Mouse (Mus musculus) telencephalon, adult 2 months (tissue): ENCODE data around the gene Carf.
"Not testable (repeated sequence)": the region's sequence is repeated elsewhere in the genome, so short reads cannot be mapped to it uniquely, and the experiment has no call there.

ENCODE experiments used
- DNase-seq: peaks from one replicate; pipeline ENCODE4 v3.0.0-alpha.2; 2011; ENCODE audit warnings: low read depth, low spot score

Carf gene

DNA sequence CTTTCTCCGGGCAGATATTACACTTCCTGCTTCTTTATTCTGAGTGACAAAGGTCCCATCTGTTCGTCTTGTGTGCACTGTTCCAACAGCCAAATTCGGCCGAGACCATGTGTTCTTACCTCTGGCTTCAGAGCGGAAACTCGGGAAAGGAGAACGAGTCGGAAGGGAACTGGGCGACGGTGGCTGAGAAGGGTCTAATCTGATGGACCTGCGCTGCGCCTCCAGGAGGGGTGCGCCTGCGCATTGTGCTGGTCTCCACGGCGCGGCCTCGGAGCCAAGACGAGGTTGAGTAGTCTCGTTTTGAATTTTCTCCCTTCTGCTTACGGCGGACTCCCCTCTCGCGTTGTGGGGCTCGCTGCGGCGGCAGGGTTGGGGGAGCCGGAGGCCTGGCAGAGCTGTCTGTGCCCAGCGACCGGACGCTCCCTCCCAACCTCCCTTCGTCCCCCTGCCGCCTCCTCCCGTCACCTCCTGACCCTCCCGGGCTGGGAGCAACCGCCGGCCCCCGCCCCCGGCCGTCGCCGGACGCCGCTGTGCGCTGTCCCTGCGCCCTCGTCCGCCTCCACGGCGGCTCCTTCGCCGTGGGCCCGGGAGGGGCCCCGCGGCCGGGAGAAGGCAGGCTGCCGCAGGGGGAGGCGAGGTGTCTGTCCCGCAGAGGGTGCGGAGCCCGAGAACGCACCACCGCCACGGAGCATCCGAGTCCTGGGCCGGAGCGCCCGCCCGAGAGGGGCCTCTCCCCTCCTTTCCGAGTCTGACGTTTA, at the start of gene Carf, which contains the start of gene Wdr12:
Carf (plus strand) TSS at position 224 of the 758 bp plus-strand sequence.
Wdr12 (minus strand) TSS at position 622 of the 758 bp plus-strand sequence.
- DNase-seq: peak; percentile 99

DNA sequence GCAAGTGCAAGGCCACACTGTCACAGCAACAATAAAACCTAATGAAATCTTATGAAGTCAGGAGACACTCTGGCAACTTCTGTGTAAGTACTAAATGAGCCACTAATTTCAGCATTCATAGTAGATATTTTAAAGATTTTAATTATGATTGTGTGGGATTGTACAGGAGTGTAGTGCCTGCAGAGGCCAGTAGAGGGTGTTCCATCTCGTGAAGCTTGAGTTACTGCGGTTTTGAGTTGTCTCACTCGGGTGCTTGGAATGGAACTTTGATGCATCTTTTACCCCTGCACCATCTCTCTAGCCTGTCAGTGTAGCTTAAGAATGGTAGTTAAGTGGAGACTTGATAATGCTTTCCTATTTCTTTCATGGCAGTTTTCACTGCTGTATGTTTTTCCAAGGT, 43.4 kb upstream of the Carf start:
- DNase-seq: no peak

DNA sequence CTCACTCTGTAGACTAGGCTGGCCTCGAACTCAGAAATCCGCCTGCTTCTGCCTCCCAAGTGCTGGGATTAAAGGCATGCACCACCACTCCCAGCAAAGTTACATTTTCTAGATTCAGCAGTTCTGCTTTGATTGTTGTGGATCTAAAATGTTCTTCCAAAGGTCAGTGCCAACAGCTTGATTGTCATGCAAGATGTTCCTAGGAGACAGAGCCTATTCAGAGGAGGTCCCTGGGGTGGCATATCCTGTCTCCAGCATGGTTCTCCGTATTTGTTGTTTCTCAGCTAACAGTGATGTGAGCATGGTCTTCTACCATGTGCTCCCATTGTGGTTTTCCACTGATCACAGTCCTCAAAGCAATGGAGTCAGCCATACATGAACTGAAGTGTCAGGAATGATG, 41.7 kb upstream of the Carf start:
- DNase-seq: no peak

DNA sequence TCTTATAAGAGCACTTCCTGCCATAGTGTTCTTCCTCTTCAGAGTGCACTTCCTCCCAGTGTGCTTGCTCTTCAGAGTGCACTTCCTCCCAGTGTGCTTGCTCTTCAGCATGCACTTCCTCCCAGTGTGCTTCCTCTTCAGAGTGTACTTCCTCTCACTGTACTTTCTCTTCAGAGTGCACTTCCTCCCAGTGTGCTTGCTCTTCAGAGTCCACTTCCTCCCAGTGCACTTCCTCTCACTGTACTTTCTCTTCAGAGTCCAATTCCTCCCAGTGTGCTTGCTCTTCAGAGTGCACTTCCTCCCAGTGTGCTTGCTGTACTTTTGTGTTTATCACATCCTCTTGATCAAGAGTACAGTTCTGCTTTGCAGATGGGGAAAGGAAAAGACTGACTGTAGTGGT, 27.3 kb upstream of the Carf start:
- not testable (repeated sequence) for DNase-seq

DNA sequence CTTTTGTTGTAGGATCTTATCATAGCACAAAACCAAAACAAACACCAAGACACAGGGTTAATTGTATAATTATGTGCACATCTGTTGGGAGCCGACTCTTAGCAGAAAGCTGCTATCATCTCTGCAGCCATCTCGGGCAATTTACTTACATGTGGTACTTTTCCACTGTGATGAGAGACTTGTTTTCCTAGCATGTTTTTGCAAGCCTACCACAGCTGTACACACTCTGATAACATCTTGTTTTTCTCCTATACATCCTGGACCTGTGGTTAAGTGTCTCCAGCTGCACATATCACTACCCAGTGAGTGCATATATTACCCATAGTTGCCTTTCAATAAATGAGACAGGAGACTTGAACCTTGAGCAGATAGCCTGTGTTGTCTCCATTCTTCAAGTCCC, 23.1 kb upstream of the Carf start:
- no peak for DNase-seq

DNA sequence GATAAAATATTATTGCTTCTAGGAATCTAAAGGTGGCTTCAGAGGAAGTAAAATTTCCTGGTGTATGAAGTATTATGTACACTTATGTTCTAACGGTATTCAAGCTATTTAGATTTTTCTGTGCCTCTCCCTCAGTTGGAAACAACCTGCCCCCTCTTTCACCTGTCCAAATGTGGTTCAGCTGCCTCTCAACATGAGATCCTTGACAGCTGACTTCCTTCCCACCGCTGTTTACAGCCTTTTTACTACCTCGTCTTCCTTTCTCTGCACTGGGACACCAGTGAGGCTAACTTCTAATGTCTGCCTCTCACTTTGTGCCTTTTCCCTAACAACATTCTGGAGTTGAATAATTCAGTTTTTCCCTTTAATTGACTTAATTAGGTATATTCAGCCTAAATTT, 22.5 kb upstream of the Carf start:
- no peak for DNase-seq

DNA sequence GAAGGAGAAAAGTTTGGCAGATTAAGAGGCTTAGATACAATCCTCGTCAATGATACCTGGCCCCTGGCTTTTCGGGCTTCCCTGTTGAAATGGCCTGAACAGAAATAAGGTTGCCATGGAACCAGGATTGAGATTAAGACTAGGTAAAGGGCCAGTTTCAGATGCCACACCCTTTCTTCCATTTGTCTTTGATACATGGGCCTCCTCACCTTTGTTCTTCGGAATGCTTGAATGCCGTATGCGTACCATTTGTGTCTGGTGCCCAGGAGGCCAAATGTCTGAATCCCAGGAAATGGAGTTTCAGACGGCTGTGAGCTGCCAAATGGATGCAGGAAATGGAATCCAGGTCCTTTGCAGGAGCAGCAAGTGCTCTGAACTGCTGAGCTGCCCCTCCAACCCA, 21.6 kb upstream of the Carf start:
- DNase-seq: no peak

DNA sequence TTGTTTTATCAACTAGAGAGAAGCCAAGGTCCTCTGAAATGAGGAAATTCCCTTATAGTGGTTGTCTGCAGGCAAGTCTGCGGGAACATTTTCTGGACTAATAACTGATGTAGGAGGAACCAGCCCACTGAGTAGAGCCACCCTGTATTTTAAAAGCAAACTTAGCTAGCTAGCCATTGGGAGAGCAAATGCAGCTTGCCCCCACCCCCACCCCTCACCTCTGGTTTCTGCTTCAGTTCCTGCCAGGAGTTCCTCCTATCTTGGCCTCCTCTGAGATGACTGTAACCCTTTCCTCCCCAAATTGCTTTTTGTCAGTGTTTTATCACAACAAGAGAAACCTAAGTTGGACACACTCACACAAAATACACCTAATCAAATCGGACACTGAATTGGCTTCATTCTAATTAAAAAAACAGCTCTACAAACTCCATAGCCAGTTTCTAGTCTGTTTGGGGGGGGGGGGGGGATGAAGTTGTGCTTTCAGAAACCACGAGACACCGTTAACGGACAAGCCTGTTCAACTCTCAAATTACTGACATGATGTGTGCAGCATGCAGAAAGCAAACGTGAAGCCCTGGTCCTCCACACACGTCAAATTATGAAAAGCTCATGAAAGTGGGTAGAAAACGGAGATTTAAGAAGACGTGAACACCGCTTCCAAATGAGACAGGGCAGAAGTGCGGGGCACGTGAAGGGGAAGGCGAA, 1.3 kb upstream of the Carf start:
- no peak for DNase-seq

DNA sequence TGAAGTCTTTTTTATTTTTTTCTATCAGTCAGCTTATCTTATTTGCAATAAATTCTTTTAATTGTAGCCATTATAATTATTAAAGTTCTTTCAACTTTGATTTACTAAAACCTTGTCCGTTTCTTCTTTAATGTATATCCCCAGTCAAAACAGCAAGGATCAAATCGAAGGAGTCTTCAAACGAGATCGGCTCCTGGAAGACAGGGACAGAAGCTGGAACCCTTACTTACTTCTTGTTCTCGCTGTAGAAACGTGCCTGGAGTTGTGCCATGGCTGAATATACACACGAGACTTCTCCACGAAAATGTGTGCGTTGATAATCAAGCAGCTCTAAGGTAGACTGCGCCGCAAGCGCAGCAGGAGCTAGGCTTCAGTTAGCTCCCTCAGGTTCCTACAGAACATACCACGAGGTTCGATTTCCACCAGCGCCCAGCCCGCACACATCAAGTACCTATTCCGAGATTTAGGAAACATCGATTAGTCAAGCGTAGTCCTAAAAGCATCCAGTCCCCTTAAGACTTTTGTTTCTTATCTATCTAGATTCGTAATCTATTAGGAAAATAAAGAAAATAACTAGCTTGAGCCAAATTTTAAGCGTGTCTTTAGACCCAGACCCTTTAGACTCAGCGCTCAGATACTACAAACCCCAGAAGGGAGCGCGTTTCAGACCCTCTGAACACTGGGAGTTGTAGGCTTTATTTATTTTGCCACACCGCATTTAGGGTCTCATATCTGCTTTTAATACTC, 597 bp upstream of the Carf start:
- peak; percentile 94 for DNase-seq

DNA sequence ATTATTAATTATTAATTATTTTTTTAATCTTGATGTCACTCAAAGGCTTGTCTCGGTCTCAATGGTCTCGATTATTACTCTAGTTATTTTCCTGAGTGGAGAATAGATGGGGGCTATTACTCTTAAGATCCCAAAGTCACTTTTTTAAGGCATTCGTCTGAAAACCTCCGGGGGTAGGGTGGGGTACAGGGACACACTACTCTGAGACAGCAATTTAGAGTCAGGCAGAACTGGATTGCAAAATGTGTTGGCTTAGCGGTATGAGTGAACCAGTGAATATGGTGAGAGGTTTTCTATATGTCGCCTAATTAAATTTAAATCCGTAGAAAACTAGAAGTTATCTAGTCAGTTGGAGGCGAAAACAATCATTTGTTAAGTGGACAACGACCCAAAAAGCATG, 792 bp downstream of the Carf start:
- DNase-seq: no peak

DNA sequence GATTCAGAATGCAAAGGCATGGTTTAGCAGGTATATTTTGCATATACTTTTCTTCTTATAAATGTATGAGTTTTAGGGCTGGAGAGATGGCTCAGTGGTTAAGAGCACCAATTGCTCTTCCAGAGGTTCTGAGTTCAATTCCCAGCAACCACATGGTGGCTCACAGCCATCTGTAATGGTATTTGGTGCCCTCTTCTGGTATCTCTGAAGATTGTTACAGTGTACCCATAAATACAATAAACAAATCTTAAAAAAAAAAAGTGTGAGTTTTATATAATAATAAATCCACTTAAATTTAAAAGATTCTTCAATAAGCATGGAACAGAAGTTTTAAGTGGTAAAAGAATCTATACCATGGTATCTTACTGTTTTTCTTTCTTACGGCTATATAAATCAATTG, 6.5 kb downstream of the Carf start:
- no peak for DNase-seq

DNA sequence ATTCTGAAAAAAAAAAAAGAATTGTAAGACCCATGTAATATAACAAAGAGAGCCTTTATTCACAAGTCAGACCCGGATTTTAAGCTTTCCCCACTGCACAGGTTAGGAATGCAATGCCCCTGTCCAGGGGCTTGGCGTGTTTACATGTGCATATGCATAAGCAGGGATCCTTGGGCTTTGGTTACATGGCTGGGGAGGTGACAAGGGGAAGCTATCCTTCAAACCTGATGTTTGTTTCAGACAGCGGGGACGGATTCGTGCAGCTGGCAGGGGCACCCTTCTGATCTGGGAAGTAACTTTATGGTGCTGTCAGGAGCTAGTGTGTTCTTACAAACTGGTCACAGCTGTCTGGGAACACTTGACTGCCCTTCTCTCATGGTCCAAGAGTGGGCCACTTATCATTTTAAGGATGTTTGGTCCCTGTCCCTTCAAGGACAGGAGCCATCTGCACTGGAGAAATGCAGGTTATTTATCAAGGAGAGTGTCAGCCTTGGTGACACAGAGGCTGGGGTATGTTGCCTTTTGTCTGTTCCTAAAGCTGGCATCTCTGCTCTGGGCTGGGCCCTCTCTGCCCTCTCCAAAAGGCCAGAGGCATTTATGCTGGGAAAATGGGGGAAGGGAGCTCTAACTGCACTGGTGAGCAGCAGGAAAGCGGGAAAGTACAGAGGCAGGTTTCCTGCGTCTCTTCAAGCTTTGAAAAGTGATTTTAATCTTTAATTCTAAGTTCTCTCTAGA, 19.8 kb downstream of the Carf start:
- DNase-seq: no peak

DNA sequence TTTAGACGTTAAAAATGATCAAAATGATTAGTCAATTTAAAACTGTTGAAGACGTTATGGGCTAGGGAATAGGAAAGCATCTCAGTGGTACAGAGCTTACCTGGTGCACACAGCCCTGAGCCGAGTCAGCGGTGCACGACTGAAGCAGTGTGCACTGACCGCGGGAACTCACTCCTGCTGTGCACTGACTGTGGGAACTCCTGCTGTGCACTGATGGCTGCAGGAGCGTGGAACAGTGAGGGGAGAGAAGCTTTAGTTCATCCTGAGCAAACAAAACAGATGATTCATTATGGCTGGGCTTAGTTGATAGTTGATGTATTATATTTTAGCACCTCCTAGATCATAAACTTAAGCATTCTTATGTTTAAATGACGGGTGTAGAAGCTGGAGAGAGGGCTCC, 39.3 kb downstream of the Carf start:
- DNase-seq: no peak

DNA sequence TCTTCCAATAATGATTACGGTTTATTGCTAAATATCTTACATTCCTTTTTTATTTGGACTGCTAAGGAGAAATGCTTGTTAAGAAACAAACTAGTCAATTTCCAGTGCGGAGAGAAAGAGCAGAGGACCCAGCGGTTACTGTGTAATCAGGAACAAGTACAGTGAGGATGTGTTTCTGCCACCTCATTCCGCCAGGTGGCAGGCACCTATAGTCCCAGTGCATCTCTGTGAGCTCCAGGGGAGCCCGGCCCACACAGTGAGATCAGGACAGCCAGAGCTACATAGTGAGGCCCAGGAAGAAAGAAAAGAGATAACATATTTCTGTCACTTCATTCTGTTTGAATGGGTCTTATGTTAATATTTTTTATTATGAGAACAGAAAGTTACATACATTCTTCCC, 54.7 kb downstream of the Carf start:
- no peak for DNase-seq

DNA sequence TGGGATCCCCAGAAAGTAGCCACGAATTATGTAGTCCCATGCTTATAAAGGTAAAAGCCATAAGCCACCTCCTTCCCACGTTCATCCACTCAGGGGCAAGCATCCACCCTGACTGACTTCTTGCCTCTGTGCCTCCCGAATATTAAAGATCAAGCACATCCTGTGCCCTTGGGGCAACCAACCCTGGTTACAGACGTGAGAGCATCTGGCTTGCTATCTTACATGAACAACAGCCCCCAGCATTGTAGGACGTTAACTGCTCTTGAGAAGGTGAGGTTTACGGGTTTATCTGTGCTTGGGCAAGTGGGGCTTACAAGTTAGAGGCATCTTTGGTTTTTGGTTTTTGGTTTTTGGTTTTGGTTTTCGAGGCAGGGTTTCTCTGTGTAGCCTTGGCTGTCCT, 58.6 kb downstream of the Carf start:
- DNase-seq: no peak

DNA sequence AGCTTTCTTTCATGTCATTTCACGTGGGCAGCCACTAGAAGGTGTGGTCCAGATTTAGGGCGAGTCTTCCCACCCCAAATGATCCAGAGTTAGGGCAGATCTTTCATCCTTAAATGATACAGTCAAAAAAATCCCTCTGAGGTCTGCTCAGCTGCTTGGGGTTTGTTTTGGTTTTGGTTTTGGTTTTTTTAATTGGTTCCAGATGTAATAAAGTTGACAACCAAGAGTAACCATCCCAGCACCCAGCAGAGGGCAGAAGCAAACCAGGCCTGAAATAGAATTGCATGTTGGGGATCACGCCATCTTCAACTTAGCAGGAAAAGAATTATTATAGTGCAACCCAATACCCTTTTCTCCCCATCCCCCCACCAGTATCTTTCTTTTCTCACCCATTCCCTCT, 60.4 kb downstream of the Carf start:
- no peak for DNase-seq

DNA sequence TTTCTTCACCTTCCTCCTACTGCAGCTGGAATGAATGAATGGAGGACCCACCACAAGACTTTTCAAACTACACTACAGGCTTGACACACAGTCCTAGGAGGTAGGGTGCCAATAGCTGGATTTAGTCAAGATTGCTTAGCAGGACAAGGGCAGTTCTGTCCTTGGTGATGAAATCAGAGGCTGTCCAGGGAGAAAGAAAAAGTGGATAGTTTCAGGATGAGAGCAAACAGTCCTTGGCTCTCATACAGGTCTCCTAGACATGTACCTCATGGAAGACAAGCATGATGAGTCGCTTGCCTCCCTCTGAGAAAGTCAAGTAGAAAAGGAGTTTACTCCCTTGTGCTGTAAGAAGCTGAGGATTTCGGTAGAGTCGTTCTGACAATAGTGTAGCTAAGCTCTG, 65.6 kb downstream of the Carf start:
- DNase-seq: no peak

DNA sequence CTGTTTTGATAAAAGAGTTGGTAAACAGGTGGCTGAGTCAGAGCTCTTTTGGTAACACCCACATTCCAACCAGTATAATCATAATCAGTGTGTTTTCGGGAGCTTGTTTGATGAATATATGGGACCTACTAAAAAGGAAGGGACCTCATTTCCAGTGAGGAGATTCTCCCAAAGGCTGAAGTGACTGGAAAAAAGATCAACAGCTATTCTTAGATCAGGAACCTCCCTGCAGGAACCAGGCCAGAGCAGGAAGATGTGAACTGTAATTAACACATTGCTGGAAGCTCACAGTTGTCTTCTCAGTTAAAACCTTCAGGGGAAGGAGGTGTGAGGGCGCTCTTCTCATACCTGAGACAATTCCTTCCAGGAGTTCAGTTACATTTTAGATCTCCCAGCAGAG, 71.6 kb downstream of the Carf start:
- DNase-seq: no peak

DNA sequence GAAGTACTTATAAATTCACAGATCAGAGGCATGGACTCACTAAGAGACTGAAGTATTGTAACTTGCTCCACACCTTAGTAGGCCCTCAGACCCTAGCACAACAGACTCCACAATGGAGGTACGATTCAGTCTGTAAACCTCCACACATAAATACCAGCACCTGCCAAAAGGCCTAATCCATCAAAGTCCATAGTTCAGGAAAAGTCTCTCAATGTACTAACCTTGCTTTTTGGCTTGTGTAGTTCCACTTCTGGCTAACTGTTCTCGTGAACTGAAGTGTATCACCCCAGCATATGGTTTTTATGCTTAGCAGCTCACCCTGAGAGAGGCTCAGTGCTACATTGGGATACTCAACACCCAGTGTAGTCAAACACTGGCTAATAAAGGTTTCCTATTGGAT, 72.2 kb downstream of the Carf start:
- DNase-seq: no peak

DNA sequence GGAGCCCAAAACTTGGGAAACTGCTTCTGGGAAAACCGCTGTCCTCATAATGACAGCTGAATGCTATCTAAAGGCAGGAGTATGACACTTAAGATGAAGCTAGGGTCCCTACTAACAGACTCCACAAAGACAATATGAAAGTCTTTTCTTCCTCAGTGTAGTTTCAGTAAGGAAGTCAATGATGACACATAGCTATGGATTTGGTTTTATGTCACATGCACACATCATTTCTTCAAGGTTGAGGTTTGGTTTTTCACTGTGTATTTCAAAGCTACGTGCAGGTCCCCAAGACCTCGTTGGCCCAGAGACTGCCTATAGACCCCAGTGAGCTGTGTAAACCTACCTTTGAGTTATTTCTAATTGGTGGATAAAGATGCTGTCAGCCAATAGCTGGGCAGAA, 75.1 kb downstream of the Carf start:
- DNase-seq: no peak

DNA sequence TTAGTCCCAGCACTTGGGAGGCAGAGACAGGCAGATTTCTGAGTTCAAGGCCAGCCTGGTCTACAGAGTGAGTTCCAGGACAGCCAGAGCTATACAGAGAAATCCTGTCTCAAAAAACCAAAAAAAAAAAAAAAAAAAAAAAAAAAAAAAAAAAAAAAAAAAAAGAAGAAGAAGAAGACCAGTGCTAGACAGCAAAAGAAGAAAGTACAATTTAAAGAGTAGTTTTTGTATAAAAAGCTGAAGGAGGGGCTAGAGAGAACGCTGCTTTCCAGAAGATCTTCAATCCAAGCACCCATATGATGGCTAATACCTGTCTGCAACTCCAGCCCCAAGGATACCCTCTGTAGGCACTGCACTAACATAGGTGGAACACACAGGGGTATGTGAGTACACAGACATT, 79.8 kb downstream of the Carf start:
- DNase-seq: not testable (repeated sequence)

DNA sequence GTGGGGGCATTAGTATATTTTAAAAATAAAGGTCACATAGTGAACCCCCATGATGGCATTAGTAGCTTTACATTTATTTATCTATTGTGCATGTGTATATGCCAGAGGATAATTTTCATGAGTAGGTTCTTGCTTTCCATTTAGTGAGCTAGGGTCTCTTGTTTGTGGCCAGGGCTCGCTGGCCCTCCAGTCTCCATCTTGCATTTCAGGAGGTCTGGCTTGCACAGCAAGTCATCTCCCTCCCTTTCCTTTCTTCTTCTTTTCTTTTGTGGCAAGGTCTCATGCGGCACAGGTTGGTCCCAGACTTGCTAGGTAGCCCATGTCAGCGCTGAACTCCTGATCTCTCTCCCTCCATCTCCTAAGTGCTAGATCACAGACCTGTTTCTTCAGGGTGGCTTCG, 81.3 kb downstream of the Carf start:
- DNase-seq: no peak
